Mouse (Mus musculus) lung, postnatal 25 days (tissue): ENCODE results near the gene B4galt1.
"Not testable (repeated sequence)": the region's sequence is repeated elsewhere in the genome, so short reads cannot be mapped to it uniquely, and the experiment has no call there.

Experiments used
- DNase-seq: peaks from one replicate; pipeline ENCODE4 v3.0.0; 2022; ENCODE audit warnings: low spot score

Gene B4galt1

DNA sequence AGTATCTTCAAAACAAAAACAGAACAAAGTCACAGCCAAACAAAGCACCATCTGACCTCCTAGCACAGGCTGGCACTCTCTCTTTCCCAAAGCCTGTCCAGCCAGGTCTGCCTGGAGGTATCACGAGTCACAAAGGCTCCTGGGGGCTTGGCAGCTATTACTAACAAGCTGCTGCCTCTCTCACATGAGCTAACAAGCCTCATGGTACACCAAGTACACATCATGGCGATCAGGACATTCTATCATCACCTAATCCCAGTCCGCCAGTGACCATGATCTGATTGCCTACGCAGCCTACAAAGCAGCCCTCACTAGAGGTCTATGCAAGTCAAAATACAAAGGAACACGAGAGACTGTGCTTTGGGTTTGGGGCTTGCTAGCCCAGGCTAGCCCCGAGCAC lies 34.7 kb downstream of the B4galt1 start:
- DNase-seq, result no peak

DNA sequence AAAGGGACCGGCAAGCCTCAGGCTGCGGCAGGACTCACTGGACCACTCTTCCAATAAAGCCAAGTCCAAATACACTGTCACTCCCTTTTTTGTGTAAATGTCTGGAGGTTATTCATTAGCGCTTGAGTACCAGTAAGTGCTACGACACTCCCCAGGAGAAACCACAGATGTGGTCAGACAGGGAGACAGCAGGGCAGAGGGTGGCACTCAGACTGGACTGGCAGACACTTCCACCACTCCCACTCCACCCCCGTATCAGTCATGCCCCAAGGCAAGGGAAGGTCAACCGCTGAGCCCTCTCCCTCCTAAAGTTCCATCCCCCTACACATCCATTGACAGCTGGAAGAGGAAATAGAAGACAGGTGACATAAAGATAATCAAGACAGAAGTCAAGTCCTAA lies 35.4 kb downstream of the B4galt1 start:
- peak; percentile 68 for DNase-seq

DNA sequence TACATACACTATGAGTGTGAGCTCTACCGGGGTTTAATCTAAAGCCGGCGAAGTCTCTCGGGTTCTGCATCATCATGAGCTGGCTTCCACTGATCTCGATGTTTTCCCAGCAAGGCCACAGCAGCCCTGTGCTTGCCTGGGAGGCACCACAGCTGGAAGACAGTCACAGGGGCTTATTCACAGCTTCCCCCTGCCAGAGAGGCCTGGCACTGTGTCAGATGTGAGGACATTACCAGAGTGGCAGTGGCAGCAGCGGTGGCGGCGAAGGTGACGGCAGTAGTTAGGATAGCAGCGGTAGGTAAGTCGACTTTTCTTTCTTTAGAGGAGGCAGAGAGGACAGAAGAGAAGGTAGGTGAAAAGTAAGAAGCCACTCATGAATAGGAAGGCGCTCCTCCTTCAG lies 35.9 kb downstream of the B4galt1 start:
- no peak for DNase-seq

DNA sequence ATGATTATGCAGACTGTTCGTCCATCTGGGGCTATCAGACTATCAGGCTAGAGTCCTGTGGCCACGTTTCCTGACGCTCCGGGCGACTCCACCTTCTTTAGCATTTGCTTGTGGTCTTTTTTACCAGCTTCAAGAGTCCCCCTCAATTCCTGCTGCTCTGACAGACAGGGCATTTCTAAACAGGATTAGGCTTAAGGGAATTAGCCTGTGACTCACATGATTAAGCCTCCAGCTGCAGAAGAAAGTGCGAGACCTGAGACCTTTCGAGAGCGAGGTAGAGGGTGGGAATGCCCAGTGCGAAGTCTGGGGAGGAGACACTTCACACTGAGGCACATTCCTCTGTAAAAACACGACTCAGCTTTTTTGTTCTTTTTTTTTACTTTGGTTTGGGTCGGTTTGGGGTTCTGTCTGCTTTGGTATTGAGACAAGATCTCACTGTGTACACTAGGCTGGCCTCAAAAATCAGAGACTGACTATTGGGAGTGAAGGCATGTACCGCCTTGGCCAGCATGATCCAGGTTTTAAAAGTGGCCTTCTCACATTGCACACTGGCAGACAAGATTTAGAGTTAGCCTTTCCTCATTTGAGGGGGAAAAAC lies 37.9 kb downstream of the B4galt1 start:
- DNase-seq, result no peak

DNA sequence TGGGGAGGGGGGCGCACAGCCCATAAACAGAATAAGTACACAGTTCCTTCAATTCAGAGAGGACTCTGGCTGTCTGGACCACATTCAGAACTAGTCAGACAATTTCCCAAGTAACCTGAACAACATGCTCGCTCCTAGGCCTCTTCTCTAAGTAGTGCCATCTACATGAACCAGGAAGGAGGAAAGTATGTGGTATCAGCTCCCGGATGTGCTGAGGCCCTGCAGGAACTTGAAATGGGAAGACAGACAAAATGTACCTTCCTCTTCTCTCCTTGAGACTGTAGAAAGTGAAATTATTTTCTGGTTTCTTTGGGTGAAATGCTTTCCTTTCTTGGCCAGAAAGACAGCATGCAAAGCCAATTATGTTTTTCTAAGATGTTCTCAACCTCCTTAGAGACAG lies 38.7 kb downstream of the B4galt1 start:
- DNase-seq, result no peak

DNA sequence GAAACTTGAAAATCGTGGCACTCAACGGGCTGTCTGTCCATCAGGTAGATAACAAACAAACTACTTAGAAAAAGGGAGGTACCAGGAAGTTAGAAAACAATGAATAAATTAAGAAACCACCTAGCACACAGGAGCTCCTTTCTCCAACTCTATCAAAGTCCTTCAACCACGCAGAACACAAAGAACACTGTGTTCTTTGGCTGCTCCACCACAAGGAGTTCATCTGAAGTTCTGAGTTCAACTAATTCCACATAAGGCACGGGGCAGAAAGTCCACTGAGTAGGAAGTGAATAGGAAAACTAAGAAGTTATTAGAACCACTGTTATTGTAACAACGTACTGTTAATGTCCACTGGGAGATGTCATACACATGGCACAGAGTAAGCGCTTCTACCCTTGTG lies 39.4 kb downstream of the B4galt1 start:
- DNase-seq, result no peak

DNA sequence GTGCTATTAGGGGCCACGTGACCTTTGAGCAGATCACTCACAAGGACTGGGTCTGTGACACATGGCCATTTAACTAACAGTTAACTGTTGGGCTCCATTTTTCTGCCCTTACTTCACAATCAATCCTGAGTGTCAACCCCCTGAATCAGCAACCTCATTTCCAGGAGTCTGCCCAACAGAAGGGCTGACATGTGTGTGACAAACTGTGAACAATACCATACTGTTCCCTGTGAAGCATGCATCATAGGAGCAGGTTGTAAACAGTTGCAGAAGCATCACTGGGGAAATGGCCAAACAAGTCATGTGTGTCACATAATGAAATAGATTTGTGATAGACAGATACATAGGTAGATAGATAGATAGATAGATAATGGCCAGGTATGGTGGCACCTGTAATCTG lies 40.9 kb downstream of the B4galt1 start:
- DNase-seq, result no peak

DNA sequence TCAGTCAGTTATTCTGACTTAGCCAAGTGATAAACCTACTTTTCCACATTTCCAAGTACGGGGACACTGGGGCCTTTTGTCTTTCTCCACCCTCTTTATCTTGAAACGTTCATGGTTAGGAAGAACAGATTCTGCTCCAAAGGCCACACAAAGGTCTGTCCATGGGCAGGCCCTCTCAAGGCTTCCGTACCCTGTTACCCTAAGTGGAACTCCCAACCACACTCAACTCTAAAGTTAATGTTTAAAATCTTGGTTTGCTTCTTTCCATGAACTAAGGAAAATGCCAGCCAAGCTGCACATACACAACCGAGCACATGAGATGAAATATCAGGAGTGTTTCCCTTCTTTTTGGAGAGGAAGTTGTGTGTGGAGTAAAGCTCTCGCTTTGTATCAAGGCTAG lies 43.3 kb downstream of the B4galt1 start:
- no peak for DNase-seq

DNA sequence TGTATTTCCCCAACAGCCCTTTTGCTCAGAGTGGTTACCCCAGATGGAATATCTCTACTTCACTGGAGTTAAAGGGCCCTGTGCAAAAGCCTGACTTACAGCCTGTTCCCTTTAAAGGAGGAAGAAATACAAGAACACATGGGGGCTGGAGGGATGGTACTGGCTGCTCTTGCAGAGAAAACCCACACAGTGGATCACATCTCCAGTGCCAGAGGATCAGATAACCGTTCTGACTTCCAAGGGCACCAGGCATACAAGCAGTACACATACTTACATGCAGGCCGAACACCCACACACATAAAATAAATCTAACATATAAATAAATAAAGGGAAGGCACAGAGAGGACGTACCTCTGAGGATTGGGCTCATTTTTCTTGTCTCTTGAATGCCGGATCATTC lies 46.4 kb downstream of the B4galt1 start:
- DNase-seq, result no peak

DNA sequence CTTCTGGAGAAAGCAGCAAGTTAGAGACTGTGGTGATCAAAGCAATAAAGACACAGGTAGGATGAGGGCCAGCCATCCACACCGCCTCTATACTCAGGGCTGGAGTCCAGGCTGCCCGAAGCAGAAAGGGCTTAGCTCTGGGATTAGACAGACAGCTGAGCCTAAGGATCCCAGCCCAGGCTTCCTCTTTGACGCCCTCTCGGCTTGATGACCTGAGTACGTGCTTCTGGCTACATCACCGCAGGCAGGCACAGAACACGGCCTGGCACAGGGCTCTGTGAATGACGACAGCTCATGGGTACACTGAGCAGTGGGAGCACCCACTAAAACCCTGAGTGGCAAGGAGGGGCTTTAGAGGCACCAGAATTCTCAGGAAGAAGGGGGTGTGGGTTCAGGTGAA lies 48.4 kb downstream of the B4galt1 start:
- no peak for DNase-seq

DNA sequence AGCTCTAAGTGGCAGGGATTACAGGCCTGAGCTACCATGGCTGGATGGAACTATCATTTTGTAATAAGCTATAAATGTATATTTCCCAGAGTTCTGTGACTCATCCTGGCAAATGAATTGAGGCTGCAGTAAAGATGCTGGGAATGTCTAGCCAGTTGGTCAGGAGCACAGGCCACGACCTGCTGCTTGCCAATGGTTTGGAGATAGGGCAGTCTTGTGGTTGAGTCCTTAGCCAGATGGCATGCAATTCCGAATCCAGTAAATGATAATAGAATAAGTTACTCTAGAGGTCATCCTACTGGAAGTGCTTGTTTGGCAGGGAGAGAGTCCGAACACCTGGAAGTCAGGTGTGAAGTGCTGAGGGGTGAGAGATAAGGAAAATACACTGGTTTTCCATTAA lies 51.0 kb downstream of the B4galt1 start:
- DNase-seq, result no peak

DNA sequence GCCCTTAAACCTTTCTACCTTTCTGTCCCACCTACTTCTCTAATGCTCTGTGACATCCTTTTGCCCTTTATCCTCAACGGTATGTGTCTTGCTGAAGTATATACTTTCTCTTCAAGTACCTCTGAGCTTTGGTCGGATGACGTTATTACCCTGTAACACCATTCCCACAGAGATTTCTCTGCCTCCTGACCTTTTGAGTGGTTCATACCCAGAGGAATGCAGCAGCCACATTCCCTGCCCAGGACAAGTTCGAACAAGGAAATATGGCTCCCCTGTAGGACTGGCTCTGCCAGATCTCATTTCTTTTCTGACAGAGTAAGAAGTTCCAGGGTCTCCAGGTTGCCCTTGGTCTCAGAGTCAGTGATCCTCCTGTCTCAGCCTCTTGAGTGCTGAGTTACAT lies 51.9 kb downstream of the B4galt1 start:
- no peak for DNase-seq

DNA sequence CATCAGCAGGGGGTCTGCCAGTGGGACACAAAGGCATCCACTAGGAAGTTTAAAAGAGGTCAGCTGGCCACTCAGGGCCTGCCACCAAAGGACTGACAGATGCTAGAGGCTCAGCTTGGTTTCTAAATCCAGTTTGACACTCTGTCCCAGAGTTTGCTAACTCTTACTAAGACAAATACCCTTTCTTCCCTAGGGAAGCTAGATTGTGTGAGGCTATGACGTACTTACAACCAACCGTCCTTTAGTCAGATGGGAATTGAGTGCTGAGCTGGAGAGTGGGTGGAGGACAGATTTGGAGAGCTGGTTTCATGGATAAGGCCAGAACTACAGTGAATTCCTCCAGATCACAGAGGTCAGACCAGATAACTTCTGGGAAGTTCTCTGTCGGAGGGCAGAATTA lies 52.9 kb downstream of the B4galt1 start:
- no peak for DNase-seq

DNA sequence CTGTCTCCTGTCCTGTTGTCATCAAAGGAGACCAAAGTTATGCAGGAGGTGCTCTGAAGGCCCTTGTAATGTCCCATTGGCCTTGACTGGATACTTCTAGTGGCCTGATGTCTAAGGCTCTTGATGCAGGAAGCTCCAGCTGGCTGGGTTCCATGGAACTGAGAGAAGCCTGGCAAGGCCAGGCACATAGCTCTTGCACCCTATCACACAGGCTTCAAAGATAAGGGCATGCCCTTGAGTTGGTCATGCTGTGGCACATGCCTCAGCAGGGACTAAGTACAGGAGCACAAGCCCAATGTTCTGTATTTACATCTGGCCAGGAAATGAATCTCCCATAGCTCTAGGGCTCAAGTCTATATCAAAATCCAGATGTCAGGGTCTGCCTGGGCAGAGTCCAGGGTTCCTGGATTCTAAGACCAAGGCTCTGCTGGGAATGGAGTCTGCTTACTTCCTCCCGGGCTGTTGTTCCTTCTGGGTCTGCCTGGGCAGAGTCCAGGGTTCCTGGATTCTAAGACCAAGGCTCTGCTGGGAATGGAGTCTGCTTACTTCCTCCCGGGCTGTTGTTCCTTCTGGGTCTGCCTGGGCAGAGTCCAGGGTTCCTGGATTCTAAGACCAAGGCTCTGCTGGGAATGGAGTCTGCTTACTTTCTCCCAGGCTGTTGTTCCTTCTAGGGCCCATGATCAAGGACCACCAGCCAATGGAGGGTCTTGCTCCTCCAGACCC lies 54.8 kb downstream of the B4galt1 start:
- not testable (repeated sequence) for DNase-seq

DNA sequence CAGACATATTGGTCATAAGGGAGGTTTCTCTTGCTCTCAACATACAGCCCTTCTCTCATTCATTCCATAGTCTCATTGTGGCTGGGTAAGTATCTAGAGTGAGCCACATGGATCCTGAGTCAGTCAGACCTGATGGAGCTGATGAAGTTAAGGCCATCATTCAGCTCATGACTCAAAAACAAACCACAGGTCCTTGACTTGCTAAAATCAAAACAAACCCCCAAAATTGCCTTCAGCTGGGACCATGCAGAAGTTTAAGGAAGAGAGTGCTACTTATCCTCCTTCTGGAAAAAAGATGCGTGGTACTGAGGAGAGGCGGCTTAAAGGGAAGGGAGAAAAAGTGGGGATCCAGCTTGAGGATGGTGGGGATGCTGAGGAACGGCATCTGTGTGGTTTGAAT lies 58.0 kb downstream of the B4galt1 start:
- DNase-seq, result no peak

DNA sequence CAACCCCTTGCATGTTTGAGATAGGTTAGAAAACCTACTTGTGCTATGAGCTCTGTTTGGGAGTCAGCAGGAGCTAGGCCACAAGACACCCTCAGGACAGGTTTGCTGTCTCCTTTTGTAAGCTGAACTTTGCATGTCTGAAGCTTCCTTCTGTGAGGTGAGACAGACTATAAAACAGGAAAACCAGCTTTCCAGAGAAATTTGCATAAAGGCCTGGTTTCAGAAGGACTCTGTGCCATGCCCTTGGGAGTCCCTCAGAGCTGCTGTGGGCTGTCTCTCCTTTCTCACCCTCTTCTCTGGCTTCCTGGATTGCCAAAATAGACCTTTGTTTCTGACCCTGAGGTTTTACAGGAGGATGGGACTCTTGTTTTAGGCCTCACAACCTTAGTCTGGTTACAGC lies 59.5 kb downstream of the B4galt1 start:
- no peak for DNase-seq

DNA sequence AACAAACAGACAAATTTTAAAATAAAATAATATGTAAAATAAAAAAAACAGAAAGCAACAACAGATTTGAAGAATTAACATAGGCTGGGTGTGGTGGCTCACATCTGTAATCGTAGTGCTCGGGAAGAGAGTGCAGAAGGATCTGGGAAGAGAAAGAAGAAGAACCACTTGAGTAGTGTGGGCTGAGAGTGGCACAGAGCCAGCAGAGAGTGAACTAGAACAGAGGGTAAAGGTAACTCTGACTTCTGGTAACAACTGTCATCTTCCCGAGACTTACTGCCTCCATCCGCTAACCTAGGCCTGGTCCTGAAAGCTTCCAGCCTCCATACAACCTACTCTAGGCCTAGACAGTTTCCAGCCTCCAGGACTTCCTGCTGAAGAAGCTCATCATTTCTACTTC lies 62.6 kb downstream of the B4galt1 start:
- DNase-seq, result no peak

DNA sequence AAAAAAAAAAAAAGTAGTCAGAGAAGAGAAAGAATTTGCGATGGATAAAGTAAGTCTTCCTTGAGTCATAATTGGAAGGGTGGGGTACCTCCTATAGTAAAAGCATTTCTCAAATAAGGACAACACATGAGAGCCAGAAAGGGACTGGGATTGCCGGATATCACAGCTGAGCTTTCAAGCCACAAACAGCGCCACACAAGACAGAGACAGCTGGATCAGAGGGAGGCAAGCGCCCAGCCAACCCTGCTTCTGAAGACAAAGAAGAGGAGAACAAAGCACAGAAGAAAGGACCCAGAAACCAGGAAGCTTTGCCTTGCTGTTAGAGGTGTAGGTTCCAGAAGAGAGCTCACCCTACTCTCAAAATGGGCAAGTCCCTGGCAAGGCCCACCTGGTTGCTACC lies 67.2 kb downstream of the B4galt1 start:
- no peak for DNase-seq

DNA sequence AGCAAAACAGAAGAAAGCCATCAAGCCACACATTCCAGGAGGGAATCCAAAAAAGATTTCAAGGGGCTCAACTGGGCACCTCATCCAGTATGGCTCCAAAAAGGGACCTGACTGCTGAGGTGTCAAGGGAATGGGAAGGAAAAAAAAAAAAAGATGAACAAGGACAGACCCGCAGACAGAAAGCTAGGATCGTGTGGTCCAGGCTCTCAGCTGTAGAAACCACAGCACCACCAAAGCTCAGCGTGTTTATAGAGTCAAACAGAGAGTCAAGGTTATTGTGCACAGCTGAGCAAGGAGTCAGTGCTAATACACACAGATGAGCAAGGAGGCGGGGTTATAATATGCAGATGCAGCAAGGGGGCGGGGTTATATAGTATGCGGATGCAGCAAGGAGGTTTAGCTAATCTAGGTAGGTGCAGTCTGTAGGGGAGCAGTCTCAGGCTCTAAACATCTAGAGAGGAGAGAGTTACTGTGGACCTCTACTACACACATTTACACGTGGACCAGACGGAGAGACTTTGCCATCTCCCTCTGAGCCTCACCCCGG lies 68.1 kb downstream of the B4galt1 start:
- no peak for DNase-seq

DNA sequence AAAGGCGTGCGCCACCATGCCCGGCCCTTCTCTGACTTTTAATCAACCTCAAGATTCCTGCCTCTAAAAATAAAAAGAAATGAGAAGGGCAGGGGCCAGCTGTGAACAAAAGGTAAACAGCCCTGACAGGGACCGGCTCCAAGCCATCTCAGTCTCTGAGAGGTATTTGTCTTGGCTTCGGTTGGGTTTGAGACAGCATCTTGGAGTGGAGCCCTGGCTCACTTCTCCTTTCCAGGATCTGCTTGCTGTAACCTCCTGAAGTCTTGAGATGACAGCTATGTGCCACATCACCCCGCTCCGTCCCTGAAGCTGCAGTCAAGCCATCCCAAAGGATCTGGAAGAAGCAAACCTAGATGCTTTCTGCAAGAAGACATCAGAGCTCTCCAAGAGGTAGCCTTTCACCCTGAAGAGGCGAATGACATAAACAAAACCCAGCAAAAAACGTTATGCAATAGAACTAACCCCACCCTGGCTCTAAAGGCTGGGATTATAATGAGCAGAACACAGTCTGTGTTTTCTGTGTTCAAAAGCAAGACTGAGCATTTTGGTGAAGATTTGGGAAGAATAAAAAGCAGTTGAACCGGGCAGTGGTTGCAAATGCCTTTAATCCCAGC lies 69.1 kb downstream of the B4galt1 start:
- peak; percentile 61 for DNase-seq

DNA sequence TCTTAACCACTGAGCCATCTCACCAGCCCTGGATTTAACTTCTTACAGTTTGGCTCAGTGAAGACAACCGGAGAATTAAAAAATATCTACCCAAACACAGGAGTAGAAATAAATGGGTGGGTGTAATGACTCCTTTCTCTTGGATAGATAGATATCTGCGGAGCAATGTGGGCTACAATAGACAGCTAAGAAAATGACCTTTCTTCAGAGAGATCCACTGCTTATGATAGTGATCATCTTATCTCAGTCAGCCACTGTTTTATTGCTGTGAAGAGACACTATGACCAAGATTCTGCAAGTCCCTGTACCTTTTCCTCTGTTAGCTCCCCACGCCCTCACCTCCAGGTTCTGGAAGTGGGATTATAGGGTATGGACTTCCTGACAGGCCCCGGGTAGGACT lies 70.8 kb downstream of the B4galt1 start:
- DNase-seq, result no peak

DNA sequence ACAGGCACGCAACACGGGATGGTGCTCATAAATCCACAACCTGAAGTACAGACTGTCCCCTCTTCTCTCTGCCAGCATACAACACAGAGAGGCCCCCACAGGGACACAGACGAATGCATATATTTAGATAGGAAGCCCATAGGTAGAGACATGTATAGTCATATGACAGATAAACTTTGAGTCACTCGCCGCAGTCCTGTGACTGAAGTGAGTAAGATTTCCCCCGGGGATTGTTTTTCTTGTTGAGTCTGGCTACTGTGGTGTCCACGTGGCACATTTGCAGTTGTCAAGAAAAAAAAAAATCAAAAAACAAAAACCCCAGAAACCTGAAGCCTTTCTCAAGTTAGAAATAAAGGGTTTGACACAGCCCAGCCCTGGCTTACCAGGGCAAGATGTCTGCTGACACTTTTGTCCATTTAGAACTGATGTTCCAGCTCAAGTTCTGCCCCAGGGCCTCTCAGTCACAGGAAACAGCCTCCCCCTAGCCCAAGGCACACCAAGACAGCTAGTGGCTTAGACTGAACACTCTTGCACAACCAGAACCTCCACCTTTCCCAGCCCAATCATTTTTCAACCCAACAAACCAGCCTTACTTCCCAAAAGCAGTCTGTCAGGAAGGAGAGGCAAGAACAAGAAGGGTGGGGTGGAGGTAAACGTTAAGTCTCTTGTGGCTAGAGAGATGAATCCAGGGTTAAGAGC lies 71.9 kb downstream of the B4galt1 start:
- DNase-seq, result peak; percentile 14

DNA sequence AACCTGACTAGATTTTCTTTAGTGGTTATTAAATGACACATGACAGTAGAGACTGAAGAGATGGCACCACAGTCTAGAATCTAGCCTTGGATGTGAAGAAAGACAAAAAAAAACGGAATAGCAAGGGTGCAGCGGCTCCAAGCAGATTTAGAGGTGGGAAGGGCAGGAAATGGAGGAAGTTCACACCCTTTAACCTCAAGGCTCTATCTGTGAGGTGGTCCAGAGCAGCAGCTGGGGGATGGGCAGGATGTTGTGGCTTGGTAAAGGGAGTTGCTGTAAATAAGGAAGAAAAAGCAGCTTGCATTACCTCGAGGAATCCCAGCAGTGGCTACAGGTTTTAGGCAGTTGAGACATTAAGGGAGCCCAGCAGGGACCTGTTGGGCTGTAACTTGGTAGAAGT lies 72.7 kb downstream of the B4galt1 start:
- peak; percentile 63 for DNase-seq
